Mouse (Mus musculus): ENCODE results near the gene Olfr585.

Gene Olfr585

DNA sequence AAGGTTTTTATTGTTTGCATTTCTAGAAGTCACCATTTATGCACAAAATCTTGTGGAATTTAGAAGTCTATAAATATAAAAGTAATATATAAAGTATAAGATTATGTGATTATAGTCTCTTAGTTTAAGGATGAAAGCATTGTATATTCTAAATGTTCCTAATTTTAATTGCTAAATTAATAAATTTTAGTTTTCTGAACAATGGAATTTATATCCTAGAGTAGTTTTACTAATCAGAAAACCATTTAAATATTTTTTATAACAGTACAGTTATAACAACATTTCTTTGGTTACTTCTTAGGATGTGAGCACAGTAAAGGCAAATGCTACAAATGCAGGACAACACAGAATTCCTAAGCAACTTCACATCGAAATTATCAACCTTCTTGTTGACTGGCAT, at the start of gene Olfr585:
Gene Olfr585, plus strand, starts transcription at position 301 of the 400 bp plus-strand sequence.
- DNase-seq (ENCODE audit: inconsistent ontology term), result no peak

GRCm38 (mm10) chr7:103051000-103051399, 46.5 kb upstream of the Olfr585 start, which contains the start of gene Olfr583:
TSS of gene Olfr583 (plus strand) at chr7:103051300.
- DNase-seq (ENCODE audit: inconsistent ontology term), result no peak

DNA sequence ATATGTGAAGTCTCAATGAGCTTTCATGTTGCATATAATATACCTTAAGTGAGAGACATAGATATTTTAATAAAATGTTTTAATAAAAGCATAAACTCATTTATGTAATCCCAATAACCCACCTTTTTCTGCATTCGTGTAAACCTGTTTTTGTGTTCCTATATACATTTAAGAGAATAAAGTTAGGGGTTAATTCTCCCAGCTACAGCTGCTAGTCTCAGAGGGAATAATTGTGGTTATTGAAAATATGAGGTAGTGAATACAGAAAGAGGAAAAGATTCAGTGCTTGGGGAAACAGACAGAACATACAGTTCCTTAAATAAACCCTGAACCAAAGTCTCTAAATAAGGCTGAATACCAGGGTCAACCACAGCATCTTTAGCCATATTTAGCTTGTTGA, 15.9 kb upstream of the Olfr585 start, which contains the start of gene Olfr584:
Gene Olfr584, plus strand, starts transcription at position 301 of the 400 bp plus-strand sequence.
- DNase-seq (ENCODE audit: inconsistent ontology term), result no peak

DNA sequence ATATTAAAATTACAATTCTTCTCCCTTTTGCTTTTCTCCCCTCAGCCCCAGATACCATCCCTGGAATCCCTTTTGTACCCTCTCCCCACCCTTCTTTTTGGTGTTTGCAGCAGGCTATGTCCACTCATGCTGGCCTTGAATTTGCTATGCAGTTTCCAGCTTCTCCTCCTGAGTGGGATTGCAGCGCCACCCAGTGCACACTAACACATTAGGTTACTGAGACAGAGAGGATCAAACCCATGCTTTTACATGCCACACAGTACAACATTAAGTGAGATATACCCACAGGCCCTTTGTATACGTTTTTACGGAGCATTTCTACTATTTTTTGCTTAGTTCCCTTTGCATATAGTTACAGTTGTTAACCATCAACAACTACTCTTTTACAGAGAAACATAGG, 21.9 kb downstream of the Olfr585 start:
- no peak for DNase-seq (ENCODE audit: inconsistent ontology term)

DNA sequence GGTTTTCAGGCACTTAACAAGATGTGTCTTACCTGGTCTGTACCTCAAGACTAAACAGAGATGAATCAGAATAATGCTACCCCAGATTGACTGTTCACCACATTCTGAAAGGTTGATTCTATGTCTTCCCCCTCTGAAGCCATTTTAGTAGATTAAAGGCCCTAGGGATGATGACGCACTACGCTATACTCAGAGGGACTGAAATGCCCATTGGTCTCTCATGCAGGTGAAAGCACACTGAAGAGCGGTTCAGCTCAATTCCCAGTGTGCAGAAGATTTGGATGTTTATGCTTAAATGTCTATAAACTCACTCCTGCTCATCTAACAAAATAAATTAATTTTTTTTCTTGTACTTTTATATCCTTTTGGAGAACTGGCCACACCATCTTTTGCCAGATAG, 28.0 kb downstream of the Olfr585 start, which contains the start of gene Olfr586:
Gene Olfr586, minus strand, starts transcription at position 101 of the 400 bp plus-strand sequence.
- DNase-seq (ENCODE audit: inconsistent ontology term), result no peak

DNA sequence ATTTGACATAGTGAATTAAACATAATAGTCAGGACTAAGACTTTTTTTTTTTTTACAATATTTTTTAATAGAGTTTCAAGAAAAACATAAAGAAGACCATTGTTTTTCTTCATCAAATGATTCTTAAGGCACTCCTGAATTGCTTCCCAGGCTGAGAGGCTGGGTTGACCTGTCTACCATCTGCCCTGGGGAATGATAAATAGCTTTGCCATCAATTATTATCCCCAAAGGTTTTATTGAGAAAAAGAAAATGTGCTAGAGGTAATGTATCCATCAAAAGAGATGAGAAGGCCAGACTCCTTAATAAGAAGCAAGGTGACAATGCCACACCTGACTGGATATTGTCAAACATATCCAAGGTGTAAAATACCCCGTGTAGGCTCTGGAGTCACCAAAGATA, 43.1 kb downstream of the Olfr585 start, which contains the start of gene Olfr588-ps1:
Gene Olfr588-ps1, plus strand, starts transcription at position 301 of the 400 bp plus-strand sequence.
- DNase-seq (ENCODE audit: inconsistent ontology term), result no peak

Measured in Muller cell, postnatal 12 days (primary cell).